Mouse (Mus musculus) layer of hippocampus, postnatal 25 days (tissue): ENCODE data around the gene Cadm3. TPM values are rescaled to one million over a fixed set of nuclear protein-coding genes. Genes with fewer than 3 reads are reported as not detected.
"Not testable (repeated sequence)": the region's sequence is repeated elsewhere in the genome, so short reads cannot be mapped to it uniquely, and the experiment has no call there.

Experiments
- DNase-seq, 2 experiments: peaks; one replicate each; pipeline ENCODE4 v3.0.0; 2022; ENCODE audit warnings: mixed read lengths in 2 of 2, low spot score in 1 of 2; ENCODE audit errors: extremely low spot score in 1 of 2
- total RNA-seq, 2 experiments: library from RNA; stranded (reverse); gene quantifications; 2 replicates each; pipeline ENCODE4 v1.2.3; 2021

Cadm3 gene
- total RNA-seq, 2 experiments from 2014 or later: 362 to 370 TPM

DNA sequence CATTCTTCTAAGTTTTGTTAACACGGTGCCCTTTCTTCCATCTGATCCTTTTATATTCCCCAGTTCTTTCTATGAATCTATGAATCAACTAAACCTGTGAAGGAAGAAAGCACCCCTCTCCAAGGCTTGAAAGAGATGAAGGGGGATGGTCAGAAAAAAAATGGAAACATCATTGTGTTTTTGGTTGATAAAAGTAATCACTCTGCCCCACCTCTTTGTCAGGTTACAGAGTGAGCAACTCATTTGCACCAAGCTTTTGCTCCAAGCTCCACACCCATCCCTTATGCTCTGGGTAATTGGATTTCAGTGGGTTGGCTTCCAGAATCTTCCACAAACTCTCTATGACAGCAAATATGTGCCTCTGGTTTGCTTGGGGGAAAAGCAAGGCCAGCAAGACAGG is 42.1 kb downstream of the Cadm3 start:
- DNase-seq: no peak

DNA sequence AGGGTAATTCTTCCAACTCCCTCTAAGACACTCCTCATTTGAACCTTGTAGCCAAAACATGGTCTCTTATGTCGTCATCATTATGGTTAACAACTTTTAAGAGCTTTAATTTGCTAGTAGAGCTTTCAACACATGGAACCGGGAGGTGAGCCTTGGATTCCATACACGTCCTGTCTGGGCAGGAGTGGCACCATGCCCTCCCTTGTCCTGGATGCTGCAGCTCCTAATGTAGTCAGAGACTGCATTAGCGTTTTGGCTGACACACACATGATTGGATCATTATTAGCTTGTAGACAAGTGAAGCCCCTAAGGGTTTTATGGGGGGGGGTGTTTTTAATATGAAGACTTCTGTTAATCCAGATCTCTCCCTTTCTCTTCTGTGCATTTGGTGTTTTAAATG is 42.5 kb downstream of the Cadm3 start:
- DNase-seq: no peak

DNA sequence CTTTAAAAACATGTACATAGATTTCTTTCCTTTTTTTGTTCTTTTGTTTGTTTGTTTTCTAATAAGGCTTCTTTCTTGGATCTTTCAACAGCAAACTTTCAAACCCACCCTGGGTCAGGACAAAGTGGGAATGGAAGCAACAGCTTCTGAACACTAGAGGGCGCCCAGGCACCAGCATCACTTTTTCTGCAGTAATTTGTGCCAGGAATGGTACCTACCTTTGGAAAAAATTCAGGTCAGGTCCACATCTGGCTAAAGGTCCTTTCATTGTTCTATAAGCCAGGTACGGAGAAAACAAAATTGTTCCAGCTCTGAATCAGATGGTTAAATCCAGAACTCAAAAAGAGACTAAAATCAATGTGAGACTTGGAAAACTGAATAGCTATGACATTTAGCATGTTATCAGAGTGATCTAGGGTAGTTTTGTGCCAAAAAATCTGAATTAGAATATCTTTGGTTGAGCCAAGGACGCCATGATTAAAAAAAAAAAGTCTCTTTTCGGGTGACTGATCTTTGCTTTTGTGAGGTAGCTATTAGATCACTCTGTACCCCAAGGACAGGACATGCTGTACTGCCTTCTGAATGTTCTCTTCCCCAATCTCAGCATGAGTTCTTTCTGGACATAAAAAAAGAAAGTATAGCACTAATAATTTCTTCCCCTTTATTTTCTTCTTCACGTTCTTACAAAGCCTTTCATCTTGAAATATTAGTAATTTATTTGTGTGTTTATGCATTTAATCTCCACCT is 43.5 kb downstream of the Cadm3 start:
- peak in 1 of 2 experiments; percentile 61 for DNase-seq

DNA sequence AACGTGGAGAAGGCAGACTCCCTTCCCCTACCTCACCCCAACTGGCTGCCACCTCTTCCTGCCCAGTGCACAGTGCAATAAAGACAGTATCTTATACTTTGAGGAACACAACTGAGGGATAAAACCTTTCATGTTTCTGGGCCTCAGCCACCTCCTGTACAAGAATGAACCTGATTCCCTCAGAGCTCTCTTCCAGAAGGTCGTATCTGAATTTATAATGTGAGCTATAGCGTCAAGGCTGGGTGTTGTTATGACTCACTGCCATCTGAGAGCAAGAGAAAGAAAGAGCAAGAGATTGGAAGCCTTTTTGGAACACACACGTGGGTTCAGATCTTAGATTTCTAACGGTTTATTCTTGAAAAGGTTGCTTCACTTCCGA is 45.3 kb downstream of the Cadm3 start:
- DNase-seq: no peak

DNA sequence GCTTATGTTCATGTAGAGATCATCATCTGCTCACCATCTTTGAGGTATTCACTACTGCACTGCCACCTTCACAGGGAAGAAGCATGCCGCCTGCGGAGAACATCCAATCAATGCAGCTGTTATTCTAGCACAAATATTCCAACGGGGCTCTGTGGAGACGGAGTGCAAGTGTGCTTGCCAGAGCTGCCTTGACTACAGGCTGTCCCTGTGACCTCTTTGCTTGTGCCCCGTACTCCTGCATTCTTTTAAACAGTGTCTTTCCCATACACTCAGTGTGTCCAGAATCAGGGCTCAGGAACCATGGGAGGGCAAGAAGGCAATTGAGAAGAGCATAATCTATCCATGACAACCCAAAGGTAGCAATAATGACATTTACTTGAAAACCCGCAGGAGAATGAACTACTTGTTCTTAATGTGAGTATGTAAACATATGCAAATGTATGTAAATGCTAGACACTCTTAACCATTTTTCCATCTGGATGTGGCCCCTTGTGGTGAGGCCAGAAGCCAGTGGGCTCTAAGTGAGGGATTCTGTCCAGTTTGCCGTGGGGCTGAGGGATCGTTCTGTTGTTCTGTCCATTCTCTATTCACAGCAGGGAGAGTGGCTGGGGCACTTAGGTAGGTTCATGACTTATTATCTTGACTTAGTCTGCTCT is 45.8 kb downstream of the Cadm3 start:
- no peak for DNase-seq

DNA sequence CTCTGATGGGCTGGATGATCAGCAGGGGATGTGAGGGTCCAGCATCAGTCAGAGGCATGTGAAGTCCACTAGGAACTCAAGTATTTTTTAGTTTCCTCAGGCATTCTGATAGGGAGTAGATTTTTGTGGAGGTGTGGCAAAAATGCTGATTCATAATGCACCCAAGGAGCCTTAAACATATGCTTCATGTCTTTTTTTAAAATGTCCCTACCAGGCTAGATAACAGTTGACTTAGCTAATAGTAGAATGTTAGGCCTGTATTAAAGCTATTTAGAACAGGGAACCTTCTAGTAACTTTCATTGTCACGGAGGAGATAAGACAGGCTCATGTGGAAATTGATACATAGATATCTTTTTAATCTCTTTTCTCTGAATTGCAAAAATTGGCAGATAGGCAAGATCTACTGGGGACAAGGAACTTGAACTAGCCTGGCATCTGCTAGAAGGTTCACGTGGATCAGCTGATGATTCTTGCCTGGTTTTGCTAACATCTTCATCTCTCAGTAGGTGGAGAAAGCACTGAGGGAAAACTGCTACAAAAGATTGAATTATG is 49.5 kb downstream of the Cadm3 start:
- DNase-seq: no peak

DNA sequence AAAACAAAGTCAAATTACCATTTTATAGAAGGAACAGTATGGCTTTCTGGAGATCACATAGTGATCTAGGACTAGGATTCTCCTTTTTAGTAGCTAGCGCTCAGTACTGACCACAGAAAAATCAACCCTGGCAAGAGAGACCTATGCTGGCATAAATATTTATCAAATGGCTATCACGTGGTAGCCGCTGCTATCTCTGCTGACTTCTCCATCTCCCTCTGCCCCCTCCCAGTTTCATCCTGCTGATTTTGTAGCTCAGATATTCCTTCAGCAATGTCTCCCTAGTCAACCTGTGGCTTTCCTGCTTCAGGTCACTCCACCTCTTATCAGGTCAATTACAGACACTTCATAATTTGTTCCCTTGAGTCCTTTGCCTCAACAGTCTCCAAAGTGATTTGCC is 51.8 kb downstream of the Cadm3 start:
- no peak for DNase-seq

DNA sequence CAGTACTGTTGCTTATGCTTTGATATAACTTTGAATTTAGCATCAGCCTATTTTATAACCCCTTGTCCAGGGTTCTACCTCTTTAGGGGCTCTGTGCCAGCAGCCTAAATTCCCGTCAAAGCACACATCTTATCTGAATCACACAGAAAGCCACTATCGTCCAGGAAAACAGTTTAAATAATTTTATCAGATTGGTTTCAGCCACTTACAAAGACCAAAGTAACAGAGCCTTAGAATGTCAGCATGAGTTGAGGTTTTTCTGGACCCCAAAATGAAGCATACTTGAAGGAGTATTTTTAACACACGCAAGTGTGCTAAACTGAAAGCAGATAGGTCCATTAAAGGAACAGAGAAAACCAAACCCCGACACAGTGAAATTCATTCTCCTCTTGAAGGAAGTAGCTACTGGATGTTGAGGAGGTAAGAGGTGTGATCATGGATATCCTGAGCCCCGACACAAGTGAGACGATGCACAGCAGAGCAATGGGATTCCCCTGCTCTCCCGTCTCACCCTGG is 53.9 kb downstream of the Cadm3 start:
- not testable (repeated sequence) for DNase-seq

DNA sequence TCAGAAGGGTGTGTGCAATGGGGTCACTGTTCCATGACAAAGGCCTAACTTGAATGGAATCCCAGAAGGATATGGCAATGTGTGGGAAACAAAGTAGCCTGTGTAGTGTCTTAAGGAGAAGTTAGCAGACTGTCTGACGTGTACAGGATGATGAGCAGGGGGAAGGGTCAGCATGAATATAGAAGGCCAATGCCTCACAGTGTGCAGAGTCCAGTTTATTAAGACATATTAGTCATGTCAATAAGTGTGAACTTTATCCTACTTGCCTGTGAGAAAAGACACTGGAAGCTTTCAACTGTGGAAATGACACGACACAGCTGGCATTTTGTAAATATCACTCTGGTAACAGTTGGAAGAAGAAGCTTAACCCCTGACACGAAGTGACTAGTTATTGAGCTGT is 64.7 kb downstream of the Cadm3 start:
- DNase-seq: not testable (repeated sequence)

Other genes starting within 250 kb of the Cadm3 start
- gene Olfr1408, start 230.3 kb downstream of the Cadm3 start, total RNA-seq: not detected
- gene Olfr1406, start 177.1 kb downstream of the Cadm3 start, total RNA-seq: not detected
- not detected for gene Olfr218, start 169.9 kb downstream of the Cadm3 start, total RNA-seq
- gene Olfr1404, start 155.3 kb downstream of the Cadm3 start, total RNA-seq: not detected
- gene Fcer1a, start 140.5 kb downstream of the Cadm3 start, total RNA-seq: not detected
- gene Olfr418, start 101.7 kb downstream of the Cadm3 start, total RNA-seq: not detected
- not detected for gene Mptx2, start 89.9 kb downstream of the Cadm3 start, total RNA-seq
- gene Ackr1, start 33.9 kb downstream of the Cadm3 start, total RNA-seq: 10 to 100 TPM; 64.9 to 73.8 TPM
- gene Aim2, start 16.8 kb downstream of the Cadm3 start, total RNA-seq: 1 to 10 TPM; 3.2 to 4.6 TPM
- not detected for gene Ifi206, start 123.3 kb upstream of the Cadm3 start, total RNA-seq
- not detected for gene Ifi214, start 168.3 kb upstream of the Cadm3 start, total RNA-seq
- not detected for gene Ifi213, start 231.6 kb upstream of the Cadm3 start, total RNA-seq